Mouse (Mus musculus) forebrain, embryonic 15.5 days (tissue): ENCODE results near the gene Zp2. TPM values are rescaled to one million over a fixed set of nuclear protein-coding genes. Genes with fewer than 3 reads are reported as not detected.

ENCODE experiments used
- ATAC-seq: fragments of 200-750 bp; cut with Nextera tagmentation; replicated peaks from 2 replicates; pipeline ENCODE4 v1.8.0; 2017; ENCODE audit warnings: mild to moderate bottlenecking, moderate TSS enrichment, moderate library complexity
- H3K27ac ChIP-seq: fragments of 300-500 bp; sonication (generic); replicated peaks from 2 replicates; pipeline ENCODE4 v1.5.1; 2015; ENCODE audit warnings: mild to moderate bottlenecking, inconsistent platforms
- H3K27me3 ChIP-seq: fragments of 300-500 bp; sonication (generic); 2 replicates; pipeline ENCODE4 v1.6.1; 2015; ENCODE audit warnings: inconsistent platforms
- H3K36me3 ChIP-seq: fragments of 300-500 bp; sonication (generic); 2 replicates; pipeline ENCODE4 v1.6.1; 2015; ENCODE audit warnings: mild to moderate bottlenecking, inconsistent platforms
- H3K4me1 ChIP-seq: fragments of 300-500 bp; sonication (generic); 2 replicates; pipeline ENCODE4 v1.6.1; 2015; ENCODE audit warnings: inconsistent platforms
- H3K4me2 ChIP-seq: fragments of 300-500 bp; sonication (generic); replicated peaks from 2 replicates; pipeline ENCODE4 v1.6.1; 2015; ENCODE audit warnings: mild to moderate bottlenecking, inconsistent platforms
- H3K4me3 ChIP-seq: fragments of 300-500 bp; sonication (generic); 2 replicates; pipeline ENCODE4 v1.5.1; 2015; ENCODE audit warnings: mild to moderate bottlenecking, inconsistent platforms
- H3K9ac ChIP-seq: fragments of 300-500 bp; sonication (generic); replicated peaks from 2 replicates; pipeline ENCODE4 v1.6.1; 2015; ENCODE audit warnings: mild to moderate bottlenecking, inconsistent platforms
- H3K9me3 ChIP-seq: fragments of 300-500 bp; sonication (generic); 2 replicates; pipeline ENCODE4 v1.6.1; 2016; ENCODE audit warnings: inconsistent platforms
- WGBS: fragments of 180-500 bp; shearing (Covaris S2); methylation state at CpG from one replicate; pipeline ENCODE4 v1.1.7; 2015; ENCODE audit warnings: mixed read lengths; 5-methylcytosine and 5-hydroxymethylcytosine counted together
- polyA plus RNA-seq: library from polyadenylated mRNA; unstranded; fragments of >200 nt; fragmentation: Nextera tagmentation; extraction: Ambion mirVana; gene quantifications from 2 replicates; pipeline ENCODE4 v1.2.1, GENCODE M21; 2015

Zp2 gene
- polyA plus RNA-seq = not detected in 2 replicates

DNA sequence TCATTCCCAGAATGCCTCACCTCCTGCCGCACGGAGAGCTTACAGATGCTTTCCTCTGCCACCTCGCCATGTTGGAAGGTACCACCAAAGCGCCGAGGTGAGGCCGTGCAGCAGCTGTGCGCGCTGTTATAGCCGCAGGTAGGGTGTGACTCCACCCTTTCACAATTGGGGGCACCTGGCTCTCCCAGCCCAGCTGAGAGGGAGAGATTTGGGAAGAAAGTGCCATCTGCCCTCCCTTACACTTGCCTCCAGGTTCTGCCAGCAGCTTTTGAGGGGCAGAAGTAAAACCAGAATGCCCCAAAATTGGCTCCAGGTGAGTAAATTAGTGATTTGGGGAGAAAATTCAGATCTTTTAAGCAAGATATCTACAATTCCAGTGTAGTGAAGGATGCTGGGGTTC lies at the start of gene Zp2:
Gene Zp2, minus strand, starts transcription at position 101 of the 400 bp plus-strand sequence.
- WGBS = 86% methylated on average over 9 of the region's 9 CpGs
- Histone ChIP-seq H3K36me3 (no peaks in the 10 kb centered on the region), H3K4me2 (no peak within 1 kb of the TSS), H3K4me1 (no peaks in the 10 kb centered on the region), H3K9me3 (no peaks in the 10 kb centered on the region), H3K9ac (no peak within 1 kb of the TSS), H3K27ac (no peak within 1 kb of the TSS), H3K27me3 (no peaks in the 10 kb centered on the region), H3K4me3 (no peak within 1 kb of the TSS)
- no peak for ATAC-seq

DNA sequence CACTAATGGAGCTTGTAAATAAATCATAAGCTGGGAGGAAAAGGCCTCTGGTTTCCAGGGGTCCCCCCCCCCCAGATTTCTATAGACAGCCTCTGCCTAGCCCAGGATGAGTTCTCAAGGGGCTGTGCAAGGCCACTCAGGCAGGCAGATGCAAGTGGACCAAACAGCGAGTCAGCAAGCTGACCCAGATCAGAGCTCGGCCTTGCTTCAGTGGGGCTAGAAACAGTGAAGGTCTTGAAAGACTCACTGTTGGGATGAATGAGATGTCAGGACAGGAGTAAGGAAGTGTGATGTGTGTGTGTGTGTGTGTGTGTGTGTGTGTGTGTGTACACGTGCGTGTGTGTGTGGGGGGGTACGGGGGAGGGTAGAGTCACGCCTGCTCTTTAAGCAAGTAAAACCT lies 47.7 kb upstream of the Zp2 start:
- peaks cover 7% of the 10 kb centered on the region; the same call in 1 of the 2 replicates for H3K4me1 ChIP-seq
- no peaks in the 10 kb centered on the region for H3K9me3 ChIP-seq
- H3K4me3 ChIP-seq = no peak overlapping the region
- no peaks in the 10 kb centered on the region for H3K36me3 ChIP-seq
- no peaks in the 10 kb centered on the region for H3K27me3 ChIP-seq
- no peak for ATAC-seq
- WGBS = 87% methylated on average over 6 of the region's 6 CpGs
- no peak overlapping the region for H3K4me2 ChIP-seq
- H3K9ac ChIP-seq = no peak overlapping the region
- H3K27ac ChIP-seq = no peak overlapping the region

DNA sequence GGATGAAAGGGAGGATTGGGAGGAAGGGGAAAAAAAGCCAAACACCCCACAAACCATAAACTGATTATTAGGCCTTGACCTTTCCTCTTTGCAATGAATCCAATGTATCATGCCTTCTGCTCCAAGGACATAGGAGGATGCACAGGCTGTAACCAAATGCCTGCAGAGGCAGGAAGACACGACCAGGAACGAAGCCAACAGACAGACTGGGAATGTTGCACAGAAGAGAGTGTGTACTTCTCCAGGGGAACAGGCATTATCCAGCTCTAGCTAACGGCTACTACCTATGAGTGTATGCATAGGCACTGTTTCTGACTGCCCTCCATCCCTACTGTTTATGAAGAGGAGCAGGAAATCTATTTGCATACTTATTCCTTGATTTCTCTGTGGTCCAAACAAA lies 47.1 kb upstream of the Zp2 start:
- no peak overlapping the region for H3K9ac ChIP-seq
- peaks cover 7% of the 10 kb centered on the region; the same call in 1 of the 2 replicates for H3K4me1 ChIP-seq
- no peaks in the 10 kb centered on the region for H3K9me3 ChIP-seq
- WGBS = 57% methylated on average over 3 of the region's 3 CpGs
- H3K27me3 ChIP-seq = no peaks in the 10 kb centered on the region
- no peak overlapping the region for H3K4me3 ChIP-seq
- H3K4me2 ChIP-seq = no peak overlapping the region
- H3K36me3 ChIP-seq = no peaks in the 10 kb centered on the region
- ATAC-seq = no peak
- H3K27ac ChIP-seq = no peak overlapping the region

DNA sequence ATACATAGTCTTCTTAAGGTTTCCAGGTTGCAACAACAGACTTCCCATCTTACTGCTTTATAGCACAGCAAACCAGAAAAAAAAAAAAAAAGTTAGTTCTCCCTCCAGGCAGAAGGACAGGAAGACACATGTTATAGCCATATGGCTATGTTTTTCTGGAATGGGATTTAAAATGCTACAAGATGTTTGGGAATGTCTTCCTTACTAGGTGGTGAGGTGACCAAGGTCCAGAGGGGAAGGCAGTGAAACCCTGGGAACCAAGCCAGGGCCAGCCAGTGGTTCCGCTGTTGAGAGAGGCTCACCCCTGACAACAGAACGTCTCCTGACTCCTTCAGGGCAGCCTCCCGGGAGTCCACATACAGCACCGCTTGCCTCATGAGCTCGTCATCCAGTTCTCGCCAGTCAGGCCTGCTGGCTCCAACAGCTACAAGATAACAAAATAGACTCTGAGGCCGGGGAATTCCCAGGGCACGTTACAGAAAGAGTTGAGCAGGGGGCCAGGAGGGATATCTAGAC lies 45.1 kb upstream of the Zp2 start:
- Histone ChIP-seq H3K27me3 (no peaks in the 10 kb centered on the region), H3K4me3 (no peak overlapping the region), H3K9ac (no peak overlapping the region), H3K9me3 (no peaks in the 10 kb centered on the region), H3K4me2 (no peak overlapping the region), H3K27ac (no peak overlapping the region), H3K4me1 (peaks cover 7% of the 10 kb centered on the region; the same call in 1 of the 2 replicates), H3K36me3 (no peaks in the 10 kb centered on the region)
- ATAC-seq = no peak; the same call in 1 of the 2 replicates
- 64% methylated on average over 8 of the region's 8 CpGs for WGBS

DNA sequence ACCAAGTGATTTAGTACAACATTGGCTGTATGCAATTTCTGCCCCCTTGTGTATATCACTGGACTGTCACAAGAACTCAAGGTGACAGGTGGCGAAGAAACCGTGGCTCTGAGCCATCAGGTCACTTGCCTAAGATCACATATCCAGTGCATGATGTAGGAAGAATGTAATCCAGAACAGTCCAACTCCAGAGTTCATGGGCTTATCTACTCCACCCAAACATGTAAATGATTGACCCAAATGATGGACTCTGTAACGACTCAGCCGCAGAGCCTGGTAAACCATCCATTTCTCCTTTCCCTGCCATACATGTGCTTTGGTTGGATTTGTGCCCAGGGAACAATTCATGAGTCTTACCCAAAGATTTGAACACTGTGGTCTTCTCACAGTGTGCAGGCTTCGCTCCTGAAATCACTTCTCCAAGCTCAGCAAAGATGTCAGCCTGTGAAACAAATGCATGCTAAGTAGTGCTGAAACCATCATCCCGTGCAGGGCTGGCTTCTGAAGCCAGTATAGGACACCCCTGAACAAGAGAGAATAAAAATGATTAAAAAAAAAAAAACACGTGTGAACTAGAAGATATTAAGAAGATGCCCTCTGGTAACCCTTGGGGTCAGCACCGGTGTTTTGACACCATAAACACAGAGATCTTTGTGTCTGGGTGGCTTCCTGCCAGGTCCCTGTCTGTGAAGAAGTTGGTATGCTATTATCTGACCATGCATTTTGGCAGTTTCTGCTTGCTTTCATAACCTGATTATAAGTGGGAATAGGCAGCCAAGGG lies 44.5 kb upstream of the Zp2 start:
- Histone ChIP-seq H3K27me3 (no peaks in the 10 kb centered on the region), H3K4me3 (no peak overlapping the region), H3K27ac (no peak overlapping the region), H3K4me2 (no peak overlapping the region), H3K36me3 (no peaks in the 10 kb centered on the region), H3K4me1 (0 out of 2 replicates have a peak, but pooled peaks cover 7% of the 10 kb centered on the region), H3K9ac (no peak overlapping the region), H3K9me3 (no peaks in the 10 kb centered on the region)
- ATAC-seq = no peak
- WGBS = 69% methylated on average over 8 of the region's 8 CpGs

DNA sequence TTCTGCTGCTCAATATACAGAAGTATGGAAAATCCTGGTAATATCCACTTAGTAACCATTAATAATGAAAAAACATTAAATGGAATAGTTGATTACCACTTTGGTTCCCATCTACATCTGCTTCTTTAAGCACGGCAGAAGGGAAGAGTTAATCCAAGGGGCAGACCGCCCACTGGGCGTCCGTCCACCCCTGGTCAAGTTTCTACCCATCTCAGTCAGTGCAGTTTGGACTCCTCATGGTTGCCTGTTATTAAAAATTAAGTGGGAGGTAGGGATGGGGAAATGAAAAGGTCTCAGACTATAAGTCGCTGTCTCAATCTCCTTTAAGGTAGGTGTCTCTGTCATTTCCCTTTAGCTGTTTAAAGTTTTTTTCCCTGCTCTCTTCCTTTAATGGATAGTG lies 43.9 kb upstream of the Zp2 start:
- ATAC-seq = no peak
- no peak overlapping the region for H3K27ac ChIP-seq
- H3K4me1 ChIP-seq = 0 out of 2 replicates have a peak, but pooled peaks cover 7% of the 10 kb centered on the region
- H3K9ac ChIP-seq = no peak overlapping the region
- H3K36me3 ChIP-seq = no peaks in the 10 kb centered on the region
- WGBS = 85% methylated on average over 5 of the region's 5 CpGs
- no peak overlapping the region for H3K4me3 ChIP-seq
- no peaks in the 10 kb centered on the region for H3K27me3 ChIP-seq
- no peak overlapping the region for H3K4me2 ChIP-seq
- no peaks in the 10 kb centered on the region for H3K9me3 ChIP-seq

DNA sequence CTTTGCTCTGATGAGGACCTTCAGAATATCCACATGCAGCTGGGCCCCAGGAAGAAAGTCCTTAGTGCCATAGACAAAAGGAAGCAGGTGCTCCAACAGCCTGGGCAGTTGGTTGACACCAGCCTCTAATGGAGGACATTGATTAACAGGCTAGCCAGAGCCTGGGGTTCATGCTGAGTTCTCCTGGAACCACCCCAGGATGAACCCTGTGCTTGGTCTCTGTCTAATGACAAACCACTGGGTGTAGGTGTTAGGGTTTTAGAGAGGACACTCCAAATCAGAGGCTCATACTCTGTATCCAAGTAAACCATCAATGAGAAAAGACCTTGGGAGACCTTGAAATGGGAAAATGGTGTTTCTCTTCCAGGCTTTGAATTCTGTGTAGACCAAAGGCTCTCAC lies 37.8 kb upstream of the Zp2 start:
- H3K4me1 ChIP-seq = peaks cover 8% of the 10 kb centered on the region; the same call in 1 of the 2 replicates
- H3K9ac ChIP-seq = no peak overlapping the region
- no peak overlapping the region for H3K4me2 ChIP-seq

DNA sequence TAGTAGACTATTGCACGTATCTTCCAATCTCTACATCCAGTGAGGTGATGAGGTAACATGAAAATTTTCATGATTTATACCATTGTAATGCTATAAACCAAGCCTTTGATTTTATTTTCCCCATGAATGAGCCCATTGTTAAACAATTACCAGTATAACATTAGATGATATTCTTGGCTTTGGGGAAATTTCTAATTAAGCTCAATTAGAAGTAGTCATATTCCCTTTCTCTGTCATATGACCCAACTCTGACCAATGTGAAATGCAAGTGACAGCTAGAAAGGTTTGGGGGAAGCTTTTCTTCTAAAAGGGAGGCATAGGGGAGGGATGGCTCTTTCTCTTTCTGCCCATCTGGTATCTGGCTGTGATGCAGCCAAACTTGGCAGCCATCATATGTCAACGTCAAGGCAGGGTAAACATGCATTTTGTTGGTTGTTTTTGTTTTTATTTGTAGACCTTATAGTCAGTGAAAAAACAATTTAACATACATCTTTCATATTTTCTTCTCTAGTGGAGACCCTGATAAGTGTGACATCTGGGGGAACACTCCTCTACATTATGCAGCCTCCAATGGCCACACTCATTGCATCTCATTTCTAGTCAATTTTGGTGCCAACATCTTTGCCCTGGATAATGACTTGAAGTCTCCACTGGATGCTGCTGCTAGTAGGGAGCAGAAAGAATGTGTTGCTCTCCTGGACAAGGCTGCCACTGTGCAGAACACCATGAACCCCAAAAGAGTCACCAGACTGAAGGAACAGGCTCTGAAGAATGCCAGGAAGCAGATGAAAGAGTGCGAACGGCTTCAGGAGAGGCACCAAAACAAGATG lies 36.5 kb upstream of the Zp2 start:
- Histone ChIP-seq H3K36me3 (no peaks in the 10 kb centered on the region), H3K27me3 (no peaks in the 10 kb centered on the region), H3K9me3 (no peaks in the 10 kb centered on the region), H3K4me2 (no peak overlapping the region), H3K4me3 (no peak overlapping the region), H3K4me1 (peaks cover 8% of the 10 kb centered on the region; the same call in 1 of the 2 replicates), H3K27ac (0 out of 2 replicates have a peak overlapping the region, but pooled peaks have one; percentile 21), H3K9ac (no peak overlapping the region)
- WGBS = 85% methylated on average over 4 of the region's 4 CpGs
- ATAC-seq = peak; percentile 65; the same call in 1 of the 2 replicates

More for the DNA sequence above, 37.8 kb upstream of the Zp2 start:
- Histone ChIP-seq H3K27me3 (no peaks in the 10 kb centered on the region), H3K27ac (no peak overlapping the region), H3K9me3 (no peaks in the 10 kb centered on the region), H3K4me3 (no peak overlapping the region), H3K36me3 (no peaks in the 10 kb centered on the region)
- ATAC-seq = no peak

DNA sequence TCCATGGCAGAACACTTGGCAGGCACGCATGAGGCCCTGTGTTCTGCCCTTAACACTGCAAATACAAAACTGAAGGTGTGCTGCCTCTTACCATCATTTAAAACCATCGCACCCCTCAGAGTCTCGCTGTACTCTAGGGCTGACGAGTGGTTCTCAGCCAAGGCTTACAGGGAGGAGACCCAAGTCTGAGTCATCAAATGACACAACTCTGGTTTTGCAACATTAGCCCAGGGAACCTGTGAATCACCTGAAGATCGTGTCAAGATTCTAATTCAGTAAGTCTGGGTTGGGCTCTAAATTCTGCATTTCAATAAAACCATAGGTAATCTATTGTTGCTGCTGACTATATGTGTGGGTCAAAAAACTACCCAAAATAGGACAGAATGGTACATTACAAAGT lies 35.5 kb upstream of the Zp2 start:
- no peaks in the 10 kb centered on the region for H3K9me3 ChIP-seq
- no peak overlapping the region for H3K4me3 ChIP-seq
- H3K36me3 ChIP-seq = no peaks in the 10 kb centered on the region
- H3K4me2 ChIP-seq = no peak overlapping the region
- peaks cover 8% of the 10 kb centered on the region; the same call in 1 of the 2 replicates for H3K4me1 ChIP-seq
- no peak overlapping the region for H3K27ac ChIP-seq
- WGBS = 86% methylated on average over 5 of the region's 5 CpGs
- 0 out of 2 replicates have a peak, but pooled peaks cover 2% of the 10 kb centered on the region for H3K27me3 ChIP-seq
- no peak for ATAC-seq
- no peak overlapping the region for H3K9ac ChIP-seq

DNA sequence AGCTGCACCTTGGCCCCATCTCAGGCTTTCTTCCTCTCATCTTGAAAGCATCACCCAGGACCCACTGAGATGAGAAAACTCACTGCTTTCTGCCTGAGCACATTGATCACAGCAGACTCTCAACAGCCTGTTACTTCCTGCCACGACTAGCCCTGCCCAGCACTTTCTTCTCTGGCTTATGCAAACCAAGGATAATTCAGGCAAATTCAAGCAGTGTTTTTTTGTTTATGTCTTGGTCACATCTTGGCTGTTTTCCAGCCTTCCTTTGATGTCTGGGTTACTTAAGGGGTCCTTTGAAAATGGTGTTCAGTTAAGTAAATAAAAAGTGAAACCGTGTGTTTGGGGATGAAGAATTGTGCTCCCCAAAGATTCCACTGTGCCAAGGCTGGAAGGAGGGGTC lies 33.8 kb upstream of the Zp2 start:
- H3K4me2 ChIP-seq = no peak overlapping the region
- no peak for ATAC-seq
- no peak overlapping the region for H3K27ac ChIP-seq
- WGBS = 5% methylated on average over 2 of the region's 2 CpGs
- H3K27me3 ChIP-seq = 0 out of 2 replicates have a peak, but pooled peaks cover 2% of the 10 kb centered on the region
- H3K4me3 ChIP-seq = no peak overlapping the region
- H3K36me3 ChIP-seq = no peaks in the 10 kb centered on the region
- H3K9me3 ChIP-seq = no peaks in the 10 kb centered on the region
- peaks cover 8% of the 10 kb centered on the region; the same call in 1 of the 2 replicates for H3K4me1 ChIP-seq
- H3K9ac ChIP-seq = no peak overlapping the region

DNA sequence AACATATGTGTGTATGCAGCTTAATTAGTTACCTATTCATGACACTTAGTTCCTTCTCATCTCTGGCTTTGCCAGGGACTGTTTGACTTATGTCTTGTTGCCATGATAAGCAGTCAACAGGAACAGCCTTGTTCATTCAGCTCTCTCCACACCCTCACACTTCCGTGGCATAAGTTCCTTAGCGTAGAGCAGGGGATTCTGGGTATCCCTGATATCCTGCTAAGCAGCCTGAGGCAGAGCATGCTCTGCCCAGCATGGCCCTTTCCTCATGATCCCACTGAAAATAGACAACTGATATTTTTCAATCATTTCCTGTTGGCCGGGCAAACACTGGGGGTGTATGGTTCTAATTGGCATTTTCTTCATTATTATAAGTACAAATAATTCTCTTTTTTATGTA lies 32.5 kb upstream of the Zp2 start:
- Histone ChIP-seq H3K27ac (no peak overlapping the region), H3K4me2 (no peak overlapping the region), H3K4me3 (no peak overlapping the region), H3K36me3 (no peaks in the 10 kb centered on the region), H3K9me3 (no peaks in the 10 kb centered on the region), H3K4me1 (peaks cover 8% of the 10 kb centered on the region; the same call in 1 of the 2 replicates), H3K9ac (no peak overlapping the region), H3K27me3 (0 out of 2 replicates have a peak, but pooled peaks cover 2% of the 10 kb centered on the region)
- ATAC-seq = no peak
- 80% methylated on average over 3 of the region's 3 CpGs for WGBS
